Mouse (Mus musculus) cerebellum, adult 11 months (tissue): ENCODE results near the gene Pxk.
"Not testable (repeated sequence)": the region's sequence is repeated elsewhere in the genome, so short reads cannot be mapped to it uniquely, and the experiment has no call there.

Experiments used
- DNase-seq: peaks from one replicate; pipeline ENCODE4 v3.0.0; 2022

The Pxk gene

GRCm38 (mm10) chr14:8108047-8108446 is 10.0 kb downstream of the Pxk start:
- DNase-seq: no peak

- DNase-seq: no peak
Observed at GRCm38 (mm10) chr14:8108976-8109375, 11.0 kb downstream of the Pxk start.

GRCm38 (mm10) chr14:8111545-8111944 is 13.5 kb downstream of the Pxk start:
- no peak for DNase-seq

GRCm38 (mm10) chr14:8112036-8112435 is 14.0 kb downstream of the Pxk start:
- DNase-seq: no peak

GRCm38 (mm10) chr14:8113616-8114015 is 15.6 kb downstream of the Pxk start:
- DNase-seq: no peak

- no peak for DNase-seq
Observed at GRCm38 (mm10) chr14:8114306-8114705, 16.3 kb downstream of the Pxk start.

- no peak for DNase-seq
Observed at GRCm38 (mm10) chr14:8114756-8115155, 16.7 kb downstream of the Pxk start.

- DNase-seq: no peak
Observed at GRCm38 (mm10) chr14:8115772-8116171, 17.8 kb downstream of the Pxk start.

GRCm38 (mm10) chr14:8117371-8117770 is 19.4 kb downstream of the Pxk start:
- DNase-seq: no peak

GRCm38 (mm10) chr14:8119454-8119853 is 21.4 kb downstream of the Pxk start:
- DNase-seq: no peak

GRCm38 (mm10) chr14:8119904-8120303 is 21.9 kb downstream of the Pxk start:
- no peak for DNase-seq

GRCm38 (mm10) chr14:8123141-8123540 is 25.1 kb downstream of the Pxk start:
- no peak for DNase-seq

GRCm38 (mm10) chr14:8123611-8124010 is 25.6 kb downstream of the Pxk start:
- not testable (repeated sequence) for DNase-seq

- no peak for DNase-seq
Observed at GRCm38 (mm10) chr14:8124046-8124881, 26.3 kb downstream of the Pxk start.

GRCm38 (mm10) chr14:8127971-8128370 is 30.0 kb downstream of the Pxk start:
- DNase-seq: no peak

GRCm38 (mm10) chr14:8132789-8133188 is 34.8 kb downstream of the Pxk start:
- no peak for DNase-seq

- DNase-seq: no peak
Observed at GRCm38 (mm10) chr14:8134234-8134633, 36.2 kb downstream of the Pxk start.

- peak; percentile 28 for DNase-seq
Observed at GRCm38 (mm10) chr14:8135130-8135529, 37.1 kb downstream of the Pxk start.

GRCm38 (mm10) chr14:8139724-8140710 is 42.0 kb downstream of the Pxk start:
- DNase-seq: no peak

GRCm38 (mm10) chr14:8141131-8141530 is 43.1 kb downstream of the Pxk start:
- DNase-seq: no peak

- no peak for DNase-seq
Observed at GRCm38 (mm10) chr14:8145594-8146558, 47.9 kb downstream of the Pxk start.

- DNase-seq: no peak
Observed at GRCm38 (mm10) chr14:8146611-8147223, 48.7 kb downstream of the Pxk start.
